Mouse (Mus musculus) thymus, postnatal 25 days (tissue): ENCODE measurements around the gene Cul4a.

Experiments
- DNase-seq: peaks from one replicate; pipeline ENCODE4 v3.0.0; 2022

The Cul4a gene

GRCm38 (mm10) chr8:13180911-13181690 lies 75.7 kb downstream of the Cul4a start:
- DNase-seq, result no peak

- DNase-seq, result no peak
Measured at GRCm38 (mm10) chr8:13181691-13181976, 76.2 kb downstream of the Cul4a start.

- DNase-seq, result no peak
Measured at GRCm38 (mm10) chr8:13186819-13187218, 81.4 kb downstream of the Cul4a start.

GRCm38 (mm10) chr8:13187229-13187628 lies 81.8 kb downstream of the Cul4a start:
- no peak for DNase-seq

GRCm38 (mm10) chr8:13187638-13188037 lies 82.2 kb downstream of the Cul4a start:
- no peak for DNase-seq

GRCm38 (mm10) chr8:13188052-13188555 lies 82.7 kb downstream of the Cul4a start:
- no peak for DNase-seq

- DNase-seq, result no peak
Measured at GRCm38 (mm10) chr8:13188857-13189256, 83.4 kb downstream of the Cul4a start.

GRCm38 (mm10) chr8:13190235-13190634 lies 84.8 kb downstream of the Cul4a start:
- no peak for DNase-seq

GRCm38 (mm10) chr8:13194818-13195217 lies 89.4 kb downstream of the Cul4a start:
- no peak for DNase-seq

GRCm38 (mm10) chr8:13197493-13197892 lies 92.1 kb downstream of the Cul4a start:
- no peak for DNase-seq
